Mouse (Mus musculus) embryonic facial prominence, embryonic 14.5 days (tissue): Measurements from ENCODE around the gene Tmc1. TPM values are rescaled to one million over a fixed set of nuclear protein-coding genes. Genes with fewer than 3 reads are reported as not detected.

ENCODE experiments used
- ATAC-seq: fragments of 200-750 bp; cut with Nextera tagmentation; 2 replicates; pipeline ENCODE4 v1.8.0; 2017; ENCODE audit warnings: low read depth, moderate number of reproducible peaks, moderate TSS enrichment
- DNase-seq: peaks from one replicate; pipeline ENCODE4 v3.0.0-alpha.2; 2015; ENCODE audit warnings: low spot score
- H3K27ac ChIP-seq: fragments of 300-500 bp; sonication (generic); replicated peaks from 2 replicates; pipeline ENCODE4 v1.5.1; 2014; ENCODE audit warnings: low read depth, mild to moderate bottlenecking, low read length, moderate library complexity
- H3K27me3 ChIP-seq: fragments of 300-500 bp; sonication (generic); replicated peaks from 2 replicates; pipeline ENCODE4 v1.6.1; 2014; ENCODE audit warnings: low read length; ENCODE audit not compliant: control insufficient read depth, insufficient read depth
- H3K36me3 ChIP-seq: fragments of 300-500 bp; sonication (generic); 2 replicates; pipeline ENCODE4 v1.6.1; 2014; ENCODE audit warnings: low read length, mixed read lengths; ENCODE audit not compliant: control insufficient read depth, insufficient read depth
- H3K4me1 ChIP-seq: fragments of 300-500 bp; sonication (generic); 2 replicates; pipeline ENCODE4 v1.6.1; 2014; ENCODE audit warnings: antibody characterized with exemption, low read length; ENCODE audit not compliant: control insufficient read depth, insufficient read depth
- H3K4me2 ChIP-seq: fragments of 300-500 bp; sonication (generic); 2 replicates; pipeline ENCODE4 v1.6.1; 2014; ENCODE audit warnings: low read depth, mild to moderate bottlenecking, low read length, moderate library complexity, mixed read lengths
- H3K4me3 ChIP-seq: fragments of 300-500 bp; sonication (generic); 2 replicates; pipeline ENCODE4 v1.5.1; 2014; ENCODE audit warnings: low read depth, mild to moderate bottlenecking, low read length
- H3K9ac ChIP-seq: fragments of 300-500 bp; sonication (generic); 2 replicates; pipeline ENCODE4 v1.6.1; 2014; ENCODE audit warnings: low read depth, mild to moderate bottlenecking, low read length, moderate library complexity, mixed read lengths
- H3K9me3 ChIP-seq: fragments of 300-500 bp; sonication (generic); 2 replicates; pipeline ENCODE4 v1.6.1; 2016; ENCODE audit warnings: low read length; ENCODE audit not compliant: control insufficient read depth
- WGBS: fragments of 180-500 bp; shearing (Covaris S2); extraction: QIAGEN DNeasy Blood & Tissue Kit; methylation state at CpG from one replicate; pipeline ENCODE4 v1.1.7; 2014; 5-methylcytosine and 5-hydroxymethylcytosine counted together
- polyA plus RNA-seq: library from polyadenylated mRNA; unstranded; fragments of >200 nt; fragmentation: Nextera tagmentation; extraction: Ambion mirVana; gene quantifications from 2 replicates; pipeline ENCODE4 v1.2.1, GENCODE M21; 2014

Gene Tmc1
- polyA plus RNA-seq, 1 experiment from 2014 or later, result 0.11 TPM

DNA sequence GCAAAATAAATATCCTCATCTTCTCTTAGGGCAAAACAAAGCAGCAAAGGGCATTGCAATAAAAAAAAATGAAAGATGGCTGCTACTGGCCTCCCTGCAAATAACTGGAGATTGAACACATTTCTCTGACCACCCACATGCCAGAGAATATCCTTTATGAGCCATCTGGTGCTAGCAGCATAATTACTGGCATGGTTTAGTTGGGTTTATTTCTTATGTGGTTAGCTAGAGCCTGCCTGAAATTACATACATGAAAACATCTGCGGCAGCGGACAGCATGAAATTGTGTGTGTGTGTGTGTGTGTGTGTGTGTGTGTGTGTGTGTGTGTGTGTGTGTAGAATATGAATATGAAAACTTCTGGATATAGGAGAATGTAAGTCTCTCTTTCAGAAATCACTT lies 161.2 kb downstream of the Tmc1 start:
- Histone ChIP-seq H3K9ac (no peak overlapping the region), H3K27me3 (no peaks in the 10 kb centered on the region), H3K4me2 (no peak overlapping the region), H3K36me3 (no peaks in the 10 kb centered on the region), H3K9me3 (no peaks in the 10 kb centered on the region), H3K4me3 (no peak overlapping the region), H3K4me1 (no peaks in the 10 kb centered on the region), H3K27ac (no peak overlapping the region)
- DNase-seq (peak; percentile 67), ATAC-seq (0 out of 2 replicates have a peak, but pooled peaks have one; percentile 41)
- 58% methylated on average over 2 of the region's 2 CpGs for WGBS

DNA sequence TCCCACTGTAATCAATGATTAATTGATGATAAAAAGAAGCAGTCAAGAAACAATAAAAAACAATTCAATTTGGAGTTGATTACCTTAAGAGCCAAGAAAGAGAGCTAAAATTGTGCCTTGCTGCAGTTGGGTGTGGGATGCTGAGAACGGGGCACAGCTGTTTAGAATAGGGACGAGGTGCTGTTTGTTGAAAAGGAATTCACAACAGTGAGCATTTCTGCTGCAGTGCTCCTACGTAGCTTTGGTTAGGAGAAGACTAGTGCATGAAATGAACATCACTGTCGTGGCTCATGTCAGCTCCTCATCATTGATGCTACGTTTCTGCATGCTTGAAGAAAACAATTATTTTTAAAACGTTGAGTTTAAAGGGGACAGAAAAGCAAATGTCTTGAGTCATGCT lies 166.7 kb downstream of the Tmc1 start:
- no peak overlapping the region for H3K9ac ChIP-seq
- H3K27me3 ChIP-seq, result no peaks in the 10 kb centered on the region
- WGBS, result 74% methylated on average over 6 of the region's 6 CpGs
- H3K36me3 ChIP-seq, result no peaks in the 10 kb centered on the region
- H3K27ac ChIP-seq, result no peak overlapping the region
- ATAC-seq, result no peak
- H3K4me3 ChIP-seq, result no peak overlapping the region
- no peak for DNase-seq
- H3K4me1 ChIP-seq, result no peaks in the 10 kb centered on the region
- H3K4me2 ChIP-seq, result no peak overlapping the region
- no peaks in the 10 kb centered on the region for H3K9me3 ChIP-seq

DNA sequence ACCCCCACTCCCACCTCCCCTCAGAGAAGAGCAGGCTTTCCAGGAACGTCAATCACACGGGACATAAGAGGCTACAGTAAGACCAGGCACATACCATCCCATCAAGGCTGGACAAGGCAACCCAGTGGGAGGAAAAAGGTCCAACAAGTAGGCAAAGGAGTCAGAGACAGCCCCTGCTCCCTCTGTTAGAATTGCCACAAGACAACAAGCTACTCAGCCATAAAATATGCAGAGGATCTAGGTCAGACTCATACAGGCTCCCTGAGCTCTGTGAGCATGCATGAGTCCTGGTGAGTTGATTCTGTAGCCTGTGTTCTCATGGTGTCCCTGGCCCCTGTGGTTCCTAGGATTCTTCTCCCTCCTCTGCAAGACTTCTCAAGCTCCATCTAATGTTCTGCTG lies 178.3 kb downstream of the Tmc1 start:
- WGBS, result 70% methylated on average over 2 of the region's 2 CpGs
- Histone ChIP-seq H3K27me3 (no peaks in the 10 kb centered on the region), H3K4me3 (no peak overlapping the region), H3K9ac (no peak overlapping the region), H3K9me3 (no peaks in the 10 kb centered on the region), H3K4me2 (no peak overlapping the region), H3K36me3 (no peaks in the 10 kb centered on the region), H3K27ac (no peak overlapping the region), H3K4me1 (no peaks in the 10 kb centered on the region)
- ATAC-seq (no peak), DNase-seq (no peak)

DNA sequence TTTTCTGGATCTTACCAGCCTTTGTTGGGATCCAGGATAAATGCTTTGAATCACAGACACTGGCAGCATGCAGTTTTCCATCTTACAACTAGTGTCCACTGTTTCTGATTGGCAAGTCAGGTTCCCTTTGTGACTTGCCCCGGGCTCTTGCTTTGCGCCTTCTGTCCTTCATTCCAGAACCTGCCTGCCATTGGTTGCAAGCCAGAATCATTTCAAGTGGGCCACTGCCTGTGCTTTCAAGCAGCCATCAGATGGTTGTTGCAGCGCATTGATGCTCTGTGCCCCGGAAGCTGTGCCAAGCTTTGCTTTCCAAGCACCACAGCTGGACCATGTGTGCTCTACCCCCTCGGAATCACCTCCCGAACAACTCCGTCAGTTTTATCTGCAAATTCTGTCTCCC lies 180.1 kb downstream of the Tmc1 start:
- Histone ChIP-seq H3K4me1 (no peaks in the 10 kb centered on the region), H3K9me3 (no peaks in the 10 kb centered on the region), H3K4me3 (no peak overlapping the region), H3K27me3 (no peaks in the 10 kb centered on the region), H3K9ac (no peak overlapping the region), H3K36me3 (no peaks in the 10 kb centered on the region), H3K27ac (no peak overlapping the region), H3K4me2 (no peak overlapping the region)
- 84% methylated on average over 7 of the region's 7 CpGs for WGBS
- DNase-seq, result no peak
- ATAC-seq, result no peak

DNA sequence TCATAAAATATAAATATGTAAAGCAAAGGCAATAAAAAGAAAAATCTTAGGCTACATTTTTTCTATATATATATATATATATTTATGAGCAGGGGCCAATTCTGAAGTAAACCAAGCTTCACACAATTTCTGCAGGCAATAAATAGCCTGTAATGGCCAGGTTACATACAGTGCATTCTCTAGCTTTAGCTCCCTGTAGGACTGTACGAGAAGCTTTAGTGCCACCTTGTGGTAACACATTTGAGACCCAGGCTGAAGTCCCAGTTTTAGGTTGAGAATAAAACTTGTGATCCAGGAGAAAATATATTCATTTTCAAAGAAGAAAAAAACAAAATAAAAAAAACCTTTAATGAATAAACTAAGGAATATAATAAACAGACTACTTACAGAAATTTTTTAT lies 189.8 kb downstream of the Tmc1 start:
- no peak overlapping the region for H3K27ac ChIP-seq
- ATAC-seq (peak; percentile 67; the same call in 1 of the 2 replicates), DNase-seq (peak; percentile 84)
- no peak overlapping the region for H3K4me3 ChIP-seq
- no peak overlapping the region for H3K9ac ChIP-seq
- no peaks in the 10 kb centered on the region for H3K36me3 ChIP-seq
- H3K4me2 ChIP-seq, result no peak overlapping the region
- H3K27me3 ChIP-seq, result no peaks in the 10 kb centered on the region
- no peaks in the 10 kb centered on the region for H3K9me3 ChIP-seq
- WGBS, result 17% methylated on average over 1 of the region's 1 CpGs
- 0 out of 2 replicates have a peak, but pooled peaks cover 10% of the 10 kb centered on the region for H3K4me1 ChIP-seq

DNA sequence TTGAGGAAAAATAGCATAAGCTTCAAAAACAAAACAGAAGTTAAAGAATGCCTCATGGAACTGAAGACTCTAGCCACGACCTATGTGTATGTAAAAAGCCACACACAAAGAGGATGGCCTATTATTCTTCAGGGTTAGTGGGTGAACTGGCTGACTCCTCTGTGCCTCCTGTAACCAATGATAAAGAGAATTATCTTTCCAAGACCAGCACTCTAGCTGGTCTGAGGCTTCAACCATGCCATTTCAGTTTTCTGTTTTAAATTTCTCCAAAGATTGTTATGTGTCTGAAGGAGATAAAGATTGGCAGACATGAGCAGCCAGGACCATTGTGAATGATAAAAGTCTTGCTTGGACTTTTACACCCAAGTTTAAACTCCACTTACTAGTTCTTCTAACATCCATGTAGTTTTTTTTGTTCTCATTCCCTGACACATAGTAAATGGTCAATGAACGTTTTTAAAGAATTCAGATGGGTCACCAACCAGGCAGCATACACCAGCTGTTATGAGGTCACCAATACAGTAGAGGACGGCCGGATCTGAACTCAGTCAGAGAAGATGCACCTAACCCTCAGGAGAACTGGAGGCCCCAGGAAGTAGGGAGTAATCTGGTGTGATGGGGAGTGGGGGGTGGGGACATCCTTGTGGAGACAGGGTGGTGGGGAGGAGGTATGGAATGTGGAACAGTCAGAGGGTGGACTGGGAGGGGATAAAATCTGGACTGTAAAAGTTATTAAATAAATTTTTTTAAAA lies 192.2 kb downstream of the Tmc1 start:
- no peak overlapping the region for H3K27ac ChIP-seq
- H3K4me1 ChIP-seq, result 0 out of 2 replicates have a peak, but pooled peaks cover 10% of the 10 kb centered on the region
- no peak overlapping the region for H3K9ac ChIP-seq
- H3K9me3 ChIP-seq, result no peaks in the 10 kb centered on the region
- H3K36me3 ChIP-seq, result no peaks in the 10 kb centered on the region
- H3K4me3 ChIP-seq, result no peak overlapping the region
- DNase-seq (no peak), ATAC-seq (no peak)
- no peaks in the 10 kb centered on the region for H3K27me3 ChIP-seq
- no peak overlapping the region for H3K4me2 ChIP-seq
- 64% methylated on average over 4 of the region's 4 CpGs for WGBS

DNA sequence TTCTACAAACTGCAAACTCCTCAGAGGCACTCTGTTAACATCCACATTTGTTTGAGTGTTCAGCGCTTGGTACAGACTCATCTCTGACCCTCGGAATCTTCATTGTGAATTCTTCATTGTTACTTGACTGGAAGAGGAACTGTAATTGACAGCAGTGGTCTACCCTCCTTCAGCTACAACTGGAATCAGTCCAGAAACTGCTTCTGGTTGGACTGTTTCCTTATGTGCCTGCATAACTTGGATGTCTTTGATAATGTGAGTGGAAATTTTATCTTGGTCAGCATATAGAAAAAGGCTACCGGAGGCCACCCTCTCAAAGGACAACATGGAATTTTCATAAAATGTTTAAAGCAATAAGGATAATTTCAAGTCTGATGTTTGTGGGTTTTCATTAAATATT lies 192.9 kb downstream of the Tmc1 start:
- Histone ChIP-seq H3K9ac (no peak overlapping the region), H3K9me3 (no peaks in the 10 kb centered on the region), H3K4me1 (0 out of 2 replicates have a peak, but pooled peaks cover 10% of the 10 kb centered on the region), H3K36me3 (no peaks in the 10 kb centered on the region), H3K27me3 (no peaks in the 10 kb centered on the region), H3K4me2 (no peak overlapping the region), H3K4me3 (no peak overlapping the region), H3K27ac (no peak overlapping the region)
- peak; percentile 43 for DNase-seq
- WGBS, result 50% methylated on average over 3 of the region's 3 CpGs
- ATAC-seq, result no peak

DNA sequence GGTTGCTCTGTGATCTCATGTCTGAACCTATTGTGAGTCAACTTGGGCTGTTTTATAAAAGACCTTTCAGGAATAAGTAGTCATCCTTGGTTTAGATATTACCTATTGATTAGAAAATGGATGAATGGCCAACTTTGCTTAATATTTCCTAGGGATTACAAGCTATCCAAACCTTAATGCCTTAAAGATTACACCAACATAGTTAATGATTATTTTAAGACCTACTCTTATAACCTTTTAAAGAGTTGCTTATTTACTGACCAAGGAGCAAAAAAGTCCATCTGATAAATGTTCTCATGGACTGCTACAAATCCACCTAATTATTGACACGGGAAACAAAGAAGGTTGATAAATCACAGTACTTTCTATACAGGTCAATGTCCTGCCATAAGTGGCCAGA lies 209.4 kb downstream of the Tmc1 start:
- Histone ChIP-seq H3K27ac (no peak overlapping the region), H3K27me3 (no peaks in the 10 kb centered on the region), H3K36me3 (no peaks in the 10 kb centered on the region), H3K4me1 (no peaks in the 10 kb centered on the region), H3K9me3 (no peaks in the 10 kb centered on the region), H3K9ac (no peak overlapping the region), H3K4me2 (no peak overlapping the region), H3K4me3 (no peak overlapping the region)
- DNase-seq, result no peak
- WGBS, result 82% methylated on average over 1 of the region's 1 CpGs
- no peak for ATAC-seq
